Mouse (Mus musculus) thymus, adult 2 months (tissue): Measurements from ENCODE around the gene Agpat2. TPM values are rescaled to one million over a fixed set of nuclear protein-coding genes. Genes with fewer than 3 reads are reported as not detected.

ENCODE experiments used
- DNase-seq: peaks from one replicate; pipeline ENCODE4 v3.0.0; 2021
- H3K27ac ChIP-seq: fragments of 200-500 bp; 2 replicates; pipeline ENCODE4 v1.5.1; 2012; ENCODE audit warnings: low read length, control low read depth; ENCODE audit not compliant: control insufficient read depth, insufficient read depth
- H3K27me3 ChIP-seq: fragments of 200-500 bp; 2 replicates; pipeline ENCODE4 v1.6.1; 2012; ENCODE audit warnings: mild to moderate bottlenecking, low read length, moderate library complexity, mixed read lengths; ENCODE audit not compliant: control insufficient read depth, insufficient read depth
- H3K36me3 ChIP-seq: fragments of 200-500 bp; 2 replicates; pipeline ENCODE4 v1.6.1; 2012; ENCODE audit warnings: mild to moderate bottlenecking, low read length, moderate library complexity; ENCODE audit not compliant: control insufficient read depth, insufficient read depth
- H3K4me1 ChIP-seq: fragments of 200-500 bp; replicated peaks from 2 replicates; pipeline ENCODE4 v1.6.1; 2012; ENCODE audit warnings: low read length; ENCODE audit not compliant: control insufficient read depth, insufficient read depth
- H3K4me3 ChIP-seq: fragments of 200-500 bp; 2 replicates; pipeline ENCODE4 v1.5.1; 2012; ENCODE audit warnings: mild to moderate bottlenecking, low read length, control low read depth, moderate library complexity; ENCODE audit not compliant: control insufficient read depth, insufficient read depth
- CTCF ChIP-seq: fragments of 200-500 bp; IDR thresholded peaks from 2 replicates; pipeline ENCODE4 v1.5.1; 2012; ENCODE audit warnings: mild to moderate bottlenecking, control low read depth, low read length, moderate library complexity, borderline replicate concordance; ENCODE audit not compliant: control insufficient read depth, poor library complexity, insufficient read depth; ENCODE audit errors: extremely low read depth
- POLR2A ChIP-seq: fragments of 200-500 bp; IDR thresholded peaks from 2 replicates; pipeline ENCODE4 v1.6.1; 2012; ENCODE audit warnings: mild to moderate bottlenecking, low read length, control low read depth, moderate library complexity; ENCODE audit not compliant: control insufficient read depth, poor library complexity, insufficient read depth; ENCODE audit errors: extremely low read depth
- WGBS: fragments of 180-500 bp; shearing (Covaris S2); methylation state at CpG from one replicate; pipeline ENCODE4 v1.1.7; 2018; 5-methylcytosine and 5-hydroxymethylcytosine counted together
- polyA plus RNA-seq: library from polyadenylated mRNA; depleted of rRNA; stranded (reverse); fragments of >200 nt; gene quantifications from 2 replicates; pipeline ENCODE4 v1.2.3, GENCODE M21; 2012

Gene Agpat2
- polyA plus RNA-seq, 1 experiment, result 89.3 TPM

GRCm38 (mm10) chr2:26625419-26625818 is 21.2 kb upstream of the Agpat2 start:
- 21% methylated on average over 3 of the region's 3 CpGs for WGBS

DNA sequence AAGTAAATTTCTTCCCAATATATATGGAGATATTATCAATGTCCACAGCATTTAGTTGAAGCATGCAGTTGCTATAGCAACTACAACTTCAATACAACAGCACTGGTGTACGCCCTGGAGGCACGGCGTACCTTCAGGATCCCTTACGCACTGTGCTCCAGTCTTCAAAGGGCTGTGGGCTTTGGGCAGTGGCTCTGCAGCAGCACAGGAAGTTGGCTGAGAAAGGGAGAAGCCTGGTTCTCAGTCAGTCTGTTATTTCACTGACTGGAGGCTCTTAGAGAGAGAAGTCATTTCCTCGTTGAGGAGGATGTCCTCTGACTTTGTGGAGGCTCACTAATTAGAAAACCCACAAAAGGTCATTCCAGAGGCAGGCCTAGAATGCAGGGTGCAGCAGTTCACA is 18.8 kb upstream of the Agpat2 start:
- H3K4me3 ChIP-seq, result no peak overlapping the region
- TF ChIP-seq CTCF, result no peak
- TF ChIP-seq POLR2A, result no peak
- no peaks in the 10 kb centered on the region for H3K36me3 ChIP-seq
- no peak for DNase-seq
- H3K27me3 ChIP-seq, result no peaks in the 10 kb centered on the region
- H3K4me1 ChIP-seq, result peaks cover 8% of the 10 kb centered on the region; the same call in 1 of the 2 replicates
- whole genome bisulfite sequencing, result 8% methylated on average over 5 of the region's 5 CpGs
- H3K27ac ChIP-seq, result no peak overlapping the region

More at GRCm38 (mm10) chr2:26625419-26625818, 21.2 kb upstream of the Agpat2 start:
- no peak overlapping the region for H3K27ac ChIP-seq
- no peaks in the 10 kb centered on the region for H3K27me3 ChIP-seq
- no peak for DNase-seq
- TF ChIP-seq CTCF (no peak), POLR2A (no peak)
- peaks cover 20% of the 10 kb centered on the region for H3K4me1 ChIP-seq
- no peak overlapping the region for H3K4me3 ChIP-seq
- H3K36me3 ChIP-seq, result no peaks in the 10 kb centered on the region

DNA sequence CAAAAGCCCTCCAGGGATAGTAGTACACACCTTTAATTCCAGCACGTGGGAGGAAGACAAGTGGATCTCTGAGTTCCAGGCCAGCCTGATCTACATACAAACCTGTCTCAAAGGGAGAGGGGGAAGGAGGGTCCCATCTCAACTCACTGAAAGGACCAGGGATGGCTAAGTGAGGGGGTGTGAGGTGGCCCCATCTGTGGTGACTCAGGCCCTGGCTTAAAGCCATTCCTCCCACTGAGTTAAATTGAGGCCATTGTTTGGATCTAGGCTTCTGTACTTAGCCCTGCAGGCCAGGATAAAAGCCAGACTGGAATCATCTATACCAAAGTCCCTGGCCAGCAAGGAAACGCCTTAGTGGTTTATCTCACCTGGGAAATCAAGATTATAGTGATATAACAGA is 17.0 kb upstream of the Agpat2 start:
- no peak overlapping the region for H3K27ac ChIP-seq
- no peak overlapping the region for H3K4me3 ChIP-seq
- peaks cover 5% of the 10 kb centered on the region; the same call in 1 of the 2 replicates for H3K4me1 ChIP-seq
- WGBS, result 71% methylated on average over 2 of the region's 2 CpGs
- H3K27me3 ChIP-seq, result no peaks in the 10 kb centered on the region
- DNase-seq, result no peak
- H3K36me3 ChIP-seq, result no peaks in the 10 kb centered on the region
- TF ChIP-seq POLR2A (no peak), CTCF (no peak)

DNA sequence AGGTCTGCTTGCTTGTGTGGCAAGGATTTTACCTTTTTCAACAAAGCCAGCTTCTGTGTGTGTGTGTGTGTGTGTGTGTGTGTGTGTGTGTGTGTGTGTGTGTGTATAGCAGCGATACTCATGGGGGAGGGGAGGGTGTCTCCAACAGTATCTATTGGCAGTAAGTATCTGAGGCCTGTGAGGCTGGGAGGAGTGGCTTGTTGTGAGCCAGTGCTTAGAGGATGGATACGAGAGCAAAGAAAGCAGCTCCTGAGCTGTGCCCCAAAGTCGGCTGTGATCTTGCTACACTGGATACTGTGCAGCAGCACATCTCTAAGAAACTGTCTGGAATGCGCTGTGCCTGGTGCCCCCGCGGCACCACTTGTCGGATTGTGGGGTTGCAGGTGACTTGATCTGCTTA is 13.7 kb upstream of the Agpat2 start:
- Histone ChIP-seq H3K4me1 (peaks cover under 1% of the 10 kb centered on the region; the same call in 1 of the 2 replicates), H3K36me3 (no peaks in the 10 kb centered on the region), H3K4me3 (no peak overlapping the region), H3K27ac (no peak overlapping the region), H3K27me3 (no peaks in the 10 kb centered on the region)
- TF ChIP-seq POLR2A (no peak), CTCF (no peak)
- no peak for DNase-seq
- 87% methylated on average over 7 of the region's 7 CpGs for WGBS

DNA sequence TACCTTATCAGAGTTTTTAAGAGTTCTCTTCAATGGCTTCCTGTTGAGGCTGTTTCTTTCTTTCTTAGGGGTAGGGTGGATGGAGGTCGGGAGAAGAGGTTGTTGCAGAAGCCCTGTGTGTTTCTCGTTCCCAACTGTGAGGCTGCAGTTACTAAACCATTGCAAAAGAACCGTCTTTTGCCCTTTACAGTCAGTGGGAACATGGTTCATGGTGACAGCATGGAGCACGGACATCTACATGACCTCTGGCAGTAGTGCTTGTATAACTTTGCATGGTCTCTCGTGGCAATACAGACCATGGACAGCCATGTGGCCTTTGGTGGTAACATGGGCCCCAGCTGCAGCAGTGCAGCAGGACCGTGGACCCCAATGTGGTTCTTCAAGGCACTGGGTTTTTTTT is 13.1 kb upstream of the Agpat2 start:
- Histone ChIP-seq H3K4me3 (no peak overlapping the region), H3K27me3 (no peaks in the 10 kb centered on the region), H3K36me3 (no peaks in the 10 kb centered on the region), H3K27ac (no peak overlapping the region), H3K4me1 (no peaks in the 10 kb centered on the region)
- no peak for TF ChIP-seq CTCF
- TF ChIP-seq POLR2A, result no peak
- no peak for DNase-seq
- 82% methylated on average over 6 of the region's 6 CpGs for WGBS

DNA sequence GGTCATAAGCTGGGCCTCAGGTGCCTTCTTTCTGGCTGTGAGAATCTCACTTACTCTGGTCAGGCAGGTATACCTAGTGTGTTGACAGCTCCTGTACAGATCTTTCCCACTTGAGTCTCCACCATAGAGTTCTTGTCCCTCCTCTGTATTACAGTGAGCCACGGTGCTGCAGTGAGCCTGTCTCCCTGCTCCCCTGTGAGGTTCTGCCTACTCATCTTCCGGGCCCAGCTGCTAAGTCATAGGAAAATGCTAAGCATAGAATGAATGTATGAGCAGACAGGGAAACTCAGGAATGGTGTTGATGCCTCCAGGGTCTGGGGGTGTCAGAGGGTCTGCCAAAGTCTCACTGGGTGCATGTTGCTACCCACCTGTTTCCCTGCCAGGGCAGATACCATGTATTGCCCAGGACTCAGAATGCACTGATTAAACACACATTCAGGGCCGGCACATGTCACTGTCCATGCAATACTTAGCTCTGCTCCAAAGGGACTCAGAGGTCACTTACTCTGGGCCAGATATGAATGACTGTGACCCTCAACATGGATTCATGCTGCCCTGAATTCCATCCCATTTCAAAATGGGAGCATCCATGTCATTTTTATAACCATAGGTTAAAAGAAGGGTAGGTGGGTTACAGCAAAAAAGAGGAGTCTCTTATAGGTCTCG is 11.4 kb upstream of the Agpat2 start:
- Histone ChIP-seq H3K27ac (no peak overlapping the region), H3K27me3 (no peaks in the 10 kb centered on the region)
- DNase-seq, result no peak

More for the DNA sequence above, 11.4 kb upstream of the Agpat2 start:
- H3K36me3 ChIP-seq, result no peaks in the 10 kb centered on the region
- no peak for TF ChIP-seq POLR2A
- no peak for TF ChIP-seq CTCF
- 94% methylated on average over 4 of the region's 4 CpGs for WGBS
- no peaks in the 10 kb centered on the region for H3K4me1 ChIP-seq
- no peak overlapping the region for H3K4me3 ChIP-seq
